Mouse (Mus musculus) liver, adult (tissue): ENCODE data around the gene Rbfox3.

Experiments used
- GATA4 ChIP-seq: IDR thresholded peaks from 2 replicates; pipeline ENCODE4 v1.6.1; 2014; ENCODE audit warnings: mild to moderate bottlenecking, low read length; ENCODE audit not compliant: insufficient replicate concordance

Rbfox3 gene

GRCm38 (mm10) chr11:118620869-118621268, 290.5 kb downstream of the Rbfox3 start:
- TF ChIP-seq GATA4, result no peak

- TF ChIP-seq GATA4, result no peak
Observed at GRCm38 (mm10) chr11:118614126-118614525, 297.3 kb downstream of the Rbfox3 start.

GRCm38 (mm10) chr11:118610128-118610527, 301.3 kb downstream of the Rbfox3 start:
- TF ChIP-seq GATA4, result no peak

- TF ChIP-seq GATA4, result no peak
Observed at GRCm38 (mm10) chr11:118609236-118610000, 302.0 kb downstream of the Rbfox3 start.

- no peak for TF ChIP-seq GATA4
Observed at GRCm38 (mm10) chr11:118607927-118608326, 303.5 kb downstream of the Rbfox3 start.

GRCm38 (mm10) chr11:118605570-118605969, 305.8 kb downstream of the Rbfox3 start:
- TF ChIP-seq GATA4, result no peak

GRCm38 (mm10) chr11:118604206-118604605, 307.2 kb downstream of the Rbfox3 start:
- TF ChIP-seq GATA4, result no peak

GRCm38 (mm10) chr11:118603126-118603525, 308.3 kb downstream of the Rbfox3 start:
- no peak for TF ChIP-seq GATA4

- TF ChIP-seq GATA4, result no peak
Observed at GRCm38 (mm10) chr11:118601484-118601883, 309.9 kb downstream of the Rbfox3 start.

GRCm38 (mm10) chr11:118600168-118600567, 311.2 kb downstream of the Rbfox3 start:
- TF ChIP-seq GATA4, result no peak

- TF ChIP-seq GATA4, result no peak
Observed at GRCm38 (mm10) chr11:118598726-118599125, 312.7 kb downstream of the Rbfox3 start.

- TF ChIP-seq GATA4, result no peak
Observed at GRCm38 (mm10) chr11:118584826-118585225, 326.6 kb downstream of the Rbfox3 start.

GRCm38 (mm10) chr11:118583989-118584388, 327.4 kb downstream of the Rbfox3 start:
- no peak for TF ChIP-seq GATA4

GRCm38 (mm10) chr11:118583573-118583972, 327.8 kb downstream of the Rbfox3 start:
- no peak for TF ChIP-seq GATA4

GRCm38 (mm10) chr11:118581019-118581418, 330.4 kb downstream of the Rbfox3 start:
- TF ChIP-seq GATA4, result no peak

- no peak for TF ChIP-seq GATA4
Observed at GRCm38 (mm10) chr11:118579622-118580021, 331.8 kb downstream of the Rbfox3 start.

- no peak for TF ChIP-seq GATA4
Observed at GRCm38 (mm10) chr11:118577271-118577670, 334.1 kb downstream of the Rbfox3 start.
